Mouse (Mus musculus): ENCODE data around the gene Sh3pxd2b.

Sh3pxd2b gene

GRCm38 (mm10) chr11:32373266-32374026, 25.8 kb downstream of the Sh3pxd2b start:
- DNase-seq (ENCODE audit: low read depth, low spot score): no peak

GRCm38 (mm10) chr11:32374027-32374589, 26.5 kb downstream of the Sh3pxd2b start:
- no peak for DNase-seq (ENCODE audit: low read depth, low spot score)

DNA sequence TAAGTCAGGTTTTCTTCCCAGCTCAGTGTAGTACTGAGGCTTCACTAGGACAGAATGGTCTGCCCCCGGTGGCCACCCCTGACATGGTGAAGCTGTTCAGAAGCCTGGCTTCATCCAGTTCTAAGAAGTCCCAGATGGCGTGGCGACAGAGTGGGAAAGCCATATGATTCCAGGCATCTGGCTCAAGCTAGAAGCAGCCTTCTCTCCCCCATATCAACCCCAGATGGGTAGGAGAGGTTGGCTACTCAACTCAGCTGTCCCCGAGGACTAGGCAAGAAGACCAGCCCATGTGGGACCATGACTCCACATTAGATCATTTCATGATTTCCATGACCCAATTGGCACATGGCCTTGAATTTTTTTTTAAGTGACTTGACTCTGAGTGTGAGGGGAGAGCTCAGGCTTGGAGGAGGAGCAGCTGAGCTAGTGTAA, 27.5 kb downstream of the Sh3pxd2b start:
- no peak for DNase-seq (ENCODE audit: low read depth, low spot score)

- no peak for DNase-seq (ENCODE audit: low read depth, low spot score)
These were observed 28.5 kb downstream of the Sh3pxd2b start for GRCm38 (mm10) chr11:32376086-32376485.

GRCm38 (mm10) chr11:32379910-32380309, 32.3 kb downstream of the Sh3pxd2b start:
- no peak for DNase-seq (ENCODE audit: low read depth, low spot score)

GRCm38 (mm10) chr11:32383341-32384134, 35.9 kb downstream of the Sh3pxd2b start:
- DNase-seq (ENCODE audit: low read depth, low spot score): no peak

DNA sequence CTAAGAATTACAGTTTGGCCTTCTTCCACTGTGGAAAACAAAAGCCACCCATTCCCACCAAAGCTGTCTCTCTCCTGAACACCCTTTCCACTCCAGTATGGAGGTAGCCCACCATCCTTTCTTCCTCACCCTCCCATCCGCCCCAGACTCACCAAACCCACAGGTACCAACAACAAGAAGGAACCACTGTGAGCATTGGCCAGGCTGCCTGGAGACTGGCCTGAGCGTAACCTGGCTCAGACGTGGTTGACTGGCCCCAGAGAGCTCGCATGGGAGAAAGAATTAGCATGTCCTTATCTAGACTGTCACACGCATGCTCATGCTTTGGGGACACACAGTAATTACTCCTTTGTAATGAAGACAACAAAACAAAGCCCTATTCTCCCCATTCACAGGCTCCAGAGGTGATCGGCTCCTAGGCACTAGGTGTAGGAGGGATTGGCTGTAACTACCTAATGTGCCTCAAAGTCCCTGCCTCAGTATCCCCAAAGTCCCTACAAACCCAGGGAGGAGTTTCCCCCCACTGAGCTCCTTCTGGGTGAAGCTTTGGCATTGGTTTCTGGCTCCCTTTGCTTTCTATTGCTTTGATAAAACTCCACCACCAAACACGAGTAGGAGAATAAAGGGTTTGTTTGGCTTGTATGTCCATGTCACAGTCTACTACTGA, 36.6 kb downstream of the Sh3pxd2b start:
- no peak for DNase-seq (ENCODE audit: low read depth, low spot score)

DNA sequence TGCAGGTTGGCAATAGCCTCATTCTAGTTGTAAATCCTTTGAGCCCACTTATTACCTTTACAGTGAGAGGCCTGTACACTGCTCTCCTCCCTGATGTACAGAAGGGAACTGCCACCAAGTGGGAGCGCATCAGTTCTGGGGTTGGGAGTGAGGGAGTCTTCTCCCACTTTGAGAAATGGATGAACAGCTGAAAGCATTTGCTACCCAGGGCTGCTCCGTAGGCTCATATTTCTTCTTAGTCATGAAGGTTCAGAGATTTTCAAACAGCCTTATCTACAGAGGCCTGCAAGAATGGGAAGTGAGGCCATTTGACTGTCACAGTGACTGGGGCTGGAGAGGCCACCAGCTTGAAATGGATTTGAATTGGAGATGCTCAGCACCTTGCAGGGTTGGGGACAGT, 38.4 kb downstream of the Sh3pxd2b start:
- DNase-seq (ENCODE audit: low read depth, low spot score): no peak

DNA sequence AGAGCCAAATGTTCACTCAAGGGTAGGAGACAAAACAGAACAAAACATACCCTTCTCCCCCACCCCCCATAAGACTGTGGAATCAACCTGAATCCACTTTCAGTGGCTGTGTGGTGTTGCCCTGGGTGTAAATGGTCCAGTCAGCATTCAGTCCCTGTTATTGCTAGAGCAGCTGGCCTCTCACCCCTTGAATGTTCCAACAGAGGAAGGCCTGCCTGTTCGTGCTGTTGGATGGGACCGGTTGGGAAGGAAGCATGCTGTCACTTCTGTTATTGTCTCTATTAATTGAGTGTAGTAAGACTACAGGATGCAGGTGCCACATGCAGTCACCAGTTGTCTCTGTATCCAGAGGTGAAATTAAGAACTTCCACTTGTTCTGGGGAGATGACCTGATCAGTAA, 40.4 kb downstream of the Sh3pxd2b start:
- DNase-seq (ENCODE audit: low read depth, low spot score): no peak

DNA sequence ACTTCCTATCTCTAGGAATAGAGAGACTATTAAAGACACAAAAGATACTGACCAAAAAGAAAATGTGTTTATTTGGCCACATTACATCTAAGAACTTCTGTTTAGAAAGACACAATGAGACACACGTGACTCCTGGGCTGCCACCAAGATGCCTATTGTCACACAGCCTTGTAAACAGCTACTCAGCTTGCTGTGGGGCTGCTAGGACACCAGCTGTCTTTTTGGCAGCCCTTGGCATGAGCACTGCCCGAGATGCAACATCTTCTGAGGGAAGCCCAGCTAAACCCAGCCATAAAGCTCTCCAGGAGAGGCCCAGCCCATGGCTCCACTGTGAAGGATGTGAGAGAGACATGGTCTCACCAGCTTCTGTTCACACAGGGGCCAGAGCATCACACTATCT, 45.5 kb downstream of the Sh3pxd2b start:
- no peak for DNase-seq (ENCODE audit: low read depth, low spot score)

DNA sequence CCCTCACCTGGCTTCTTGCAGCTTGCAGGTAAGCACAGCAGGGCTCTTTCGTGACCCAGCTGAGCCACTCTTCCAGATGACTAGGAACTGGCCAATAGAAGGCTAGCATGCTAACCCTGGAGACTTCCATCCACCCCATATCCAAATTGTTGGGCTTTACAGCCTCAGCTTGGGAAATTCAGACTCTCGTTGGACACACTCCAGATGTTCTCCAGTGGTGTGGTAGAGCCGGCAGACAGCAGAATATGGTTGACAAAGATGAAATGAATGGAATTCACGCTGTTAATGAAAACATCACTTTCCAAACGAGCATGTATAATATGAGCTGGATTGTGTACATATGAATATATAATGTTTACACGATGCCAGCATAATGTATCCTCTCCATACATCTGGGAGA, 48.2 kb downstream of the Sh3pxd2b start:
- no peak for DNase-seq (ENCODE audit: low read depth, low spot score)

DNA sequence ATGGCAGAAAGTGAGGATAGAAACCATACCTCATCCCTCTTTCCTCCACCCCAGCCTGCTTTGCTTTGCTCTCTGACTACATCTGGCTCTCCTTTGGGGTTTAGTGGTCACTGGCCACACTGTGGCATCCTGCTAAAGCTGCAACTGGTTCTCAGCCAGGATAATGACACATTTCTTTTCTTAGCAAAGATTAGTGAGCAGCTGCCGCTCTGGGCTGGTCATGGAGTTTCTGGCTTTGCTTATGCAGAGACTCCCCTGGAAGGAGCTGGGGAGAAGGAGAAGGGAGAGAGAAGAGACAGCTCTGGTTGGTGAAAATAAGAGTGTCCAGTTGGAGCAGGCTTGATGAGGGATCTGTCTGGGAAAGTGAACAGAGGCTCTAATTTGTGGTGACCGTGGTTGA, 50.8 kb downstream of the Sh3pxd2b start:
- no peak for DNase-seq (ENCODE audit: low read depth, low spot score)

DNA sequence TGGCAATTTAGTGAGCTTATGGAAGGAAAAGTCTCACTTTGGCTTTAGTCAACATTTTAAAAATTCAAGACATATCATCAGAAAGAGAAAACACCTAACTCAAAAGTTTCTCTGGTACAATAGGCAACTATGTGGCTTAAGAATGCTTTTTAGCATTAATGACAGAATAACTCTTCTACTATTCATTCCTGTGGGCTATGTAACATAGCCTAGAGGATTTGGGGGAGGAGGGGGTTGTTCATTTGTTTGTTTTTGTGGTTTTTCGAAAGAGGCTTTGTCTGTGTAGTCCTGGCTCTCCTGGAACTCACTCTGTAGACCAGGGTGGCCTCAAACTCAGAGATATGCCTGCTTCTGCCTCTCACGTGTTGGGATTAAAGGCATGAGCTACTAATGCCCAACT, 51.6 kb downstream of the Sh3pxd2b start:
- no peak for DNase-seq (ENCODE audit: low read depth, low spot score)

DNA sequence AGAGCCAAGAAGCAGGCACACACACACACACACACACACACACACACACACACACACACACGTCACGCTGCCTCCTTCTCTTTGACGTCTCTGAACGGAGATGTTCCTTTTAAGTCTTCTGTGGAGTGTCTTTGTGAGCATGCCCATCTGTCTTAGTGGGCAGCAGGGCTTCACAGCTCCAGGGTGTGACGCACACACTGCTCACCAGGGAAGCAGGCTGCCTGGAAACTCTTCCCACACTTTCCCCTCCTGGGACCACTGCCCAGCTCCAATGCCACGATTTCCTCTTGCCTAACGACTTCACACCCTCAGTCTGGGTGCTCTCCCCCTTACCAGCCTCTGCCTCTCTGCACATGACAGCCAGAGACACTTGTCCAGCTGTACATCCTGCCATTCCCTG, 55.1 kb downstream of the Sh3pxd2b start:
- DNase-seq (ENCODE audit: low read depth, low spot score): no peak

DNA sequence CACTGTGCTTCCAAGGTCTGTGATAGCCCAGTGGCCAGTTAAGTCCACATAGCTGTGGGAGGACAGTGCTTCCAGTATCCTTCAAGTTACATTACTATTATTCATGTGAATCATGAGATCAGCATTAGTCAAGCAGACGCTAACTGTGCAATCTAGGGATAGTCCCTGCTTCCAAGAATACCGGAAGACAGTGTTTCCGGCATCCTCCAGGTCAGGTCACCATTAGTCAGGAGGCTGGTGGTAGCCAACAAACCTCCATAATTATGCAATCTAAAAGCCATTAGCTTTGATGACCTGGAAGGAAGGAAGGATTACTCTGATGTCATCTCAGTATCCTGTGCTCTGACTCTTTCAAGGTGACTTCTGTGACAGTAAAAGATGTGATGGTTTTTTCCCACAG, 57.1 kb downstream of the Sh3pxd2b start:
- no peak for DNase-seq (ENCODE audit: low read depth, low spot score)

- no peak for DNase-seq (ENCODE audit: low read depth, low spot score)
These were observed 60.2 kb downstream of the Sh3pxd2b start for GRCm38 (mm10) chr11:32407863-32408262.

DNA sequence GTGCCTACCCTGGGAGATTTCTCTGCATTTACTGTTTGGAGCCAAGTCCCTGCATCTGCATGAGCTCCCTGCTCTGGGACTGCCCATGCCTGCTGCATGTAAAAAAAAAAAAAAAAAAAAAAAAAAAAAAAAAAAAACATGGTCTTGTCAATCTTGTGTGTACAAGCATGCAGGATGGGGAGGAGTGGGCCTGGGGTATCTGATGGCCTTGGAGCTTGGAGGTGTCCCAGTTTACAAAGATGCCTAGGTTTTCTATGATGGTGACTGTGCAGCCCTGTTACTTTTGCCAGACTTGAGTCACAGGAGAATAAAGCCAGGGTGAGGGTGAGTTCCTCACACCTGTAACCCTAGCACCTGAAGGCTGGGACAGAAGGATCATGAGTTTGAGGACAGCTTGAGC, 61.4 kb downstream of the Sh3pxd2b start:
- DNase-seq (ENCODE audit: low read depth, low spot score): no peak

DNA sequence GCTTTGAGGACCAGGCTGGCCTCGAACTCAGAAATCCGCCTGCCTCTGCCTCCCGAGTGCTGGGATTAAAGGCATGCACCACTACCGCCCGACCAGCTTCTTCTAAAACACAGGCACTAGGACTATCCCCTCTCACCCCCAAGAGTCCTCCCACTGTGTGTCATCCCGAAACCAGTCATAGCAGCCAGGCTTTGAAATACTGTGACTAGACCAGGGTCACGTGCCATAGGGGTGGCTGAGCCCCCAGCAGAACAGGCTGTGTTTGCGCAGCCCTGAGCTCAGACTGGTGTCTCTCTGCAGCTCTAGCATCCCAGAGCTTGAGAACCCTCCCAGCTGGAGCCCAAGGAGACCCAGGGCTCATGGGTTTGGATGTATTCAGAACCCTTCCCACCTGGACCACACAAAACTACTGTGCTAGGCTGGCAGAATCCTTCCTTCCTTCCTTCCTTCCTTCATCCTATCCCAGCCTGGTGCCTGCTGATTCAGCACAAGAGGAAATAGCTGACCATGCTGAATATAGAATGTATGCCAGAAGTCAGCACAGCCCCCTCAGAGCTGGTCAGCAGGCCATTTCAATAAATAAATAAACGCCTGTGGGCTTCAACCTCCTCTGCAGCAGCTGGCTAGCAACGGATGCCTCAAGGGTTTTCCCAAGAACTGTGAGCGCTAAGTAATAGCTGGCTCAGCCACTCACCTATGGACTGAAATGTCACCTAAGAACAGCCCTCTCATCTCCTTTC, 62.4 kb downstream of the Sh3pxd2b start:
- DNase-seq (ENCODE audit: low read depth, low spot score): no peak

DNA sequence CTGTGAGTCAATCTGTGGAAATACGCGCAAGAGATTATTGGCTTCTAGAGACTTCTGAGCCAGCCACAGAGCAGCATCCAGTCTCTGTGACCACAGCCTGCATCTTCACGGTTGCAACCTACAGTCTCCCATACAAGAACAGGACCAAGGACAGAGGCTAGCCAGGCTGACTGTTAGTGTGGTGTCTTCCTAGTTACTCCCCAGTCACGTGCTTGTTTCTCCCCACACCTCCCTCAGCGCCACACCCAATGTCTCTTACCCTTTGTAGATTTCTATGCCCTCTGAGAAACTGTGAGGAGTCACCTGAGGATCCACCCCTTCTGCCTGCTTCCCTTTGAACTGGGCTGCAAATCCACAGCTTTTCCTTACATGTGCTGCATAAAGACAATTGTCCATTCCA, 72.4 kb downstream of the Sh3pxd2b start:
- DNase-seq (ENCODE audit: low read depth, low spot score): peak; percentile 34

DNA sequence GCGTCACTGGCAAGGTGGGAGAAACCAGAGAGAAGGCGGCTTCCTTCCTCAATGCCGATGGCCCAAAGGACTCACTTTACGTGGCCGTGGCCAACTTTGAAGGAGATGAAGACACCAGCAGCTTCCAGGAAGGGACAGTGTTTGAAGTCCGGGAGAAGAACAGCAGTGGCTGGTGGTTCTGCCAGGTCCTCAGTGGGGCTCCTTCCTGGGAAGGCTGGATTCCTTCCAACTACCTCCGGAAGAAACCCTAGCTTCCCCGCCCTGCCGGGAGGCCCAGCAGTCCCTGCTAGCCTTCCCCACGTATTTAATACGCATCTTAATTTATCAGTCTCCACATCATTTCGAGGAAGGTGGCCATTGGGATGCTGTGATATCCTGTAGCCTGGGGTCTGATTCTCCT, 75.7 kb downstream of the Sh3pxd2b start:
- DNase-seq (ENCODE audit: low read depth, low spot score): no peak

GRCm38 (mm10) chr11:32424600-32424999, 77.0 kb downstream of the Sh3pxd2b start:
- no peak for DNase-seq (ENCODE audit: low read depth, low spot score)

Data from WW6 (cell line).